Mouse (Mus musculus): ENCODE measurements at regions not wholly inside any gene's neighbourhood (a gene's known extent, or its start where the extent isn't known, plus 50 kb on each side); places are given as distances from the start of the nearest gene placed in this dataset.

GRCm38 (mm10) chr7:123907946-123908840, 74.5 kb upstream of the Hs3st4 start:
- DNase-seq (ENCODE audit: low read depth, low spot score) = no peak

DNA sequence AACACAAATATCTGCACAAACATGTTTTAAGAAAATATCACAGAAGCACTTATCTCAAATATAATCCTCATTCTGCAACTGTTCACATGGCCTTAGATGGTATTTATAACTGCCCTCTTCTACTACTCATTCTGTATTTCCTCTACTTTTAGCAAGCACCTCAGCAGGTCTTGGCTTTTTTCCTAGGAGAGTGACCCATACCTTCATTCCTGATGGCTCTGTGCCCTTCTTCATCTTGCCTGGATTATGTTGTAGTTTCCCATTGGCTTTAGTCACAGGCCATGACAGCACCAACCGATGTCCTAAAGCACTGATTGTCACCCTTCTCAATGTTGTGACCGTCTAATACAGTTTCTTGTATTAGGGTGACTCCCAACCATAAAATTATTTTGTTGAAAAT, 61.2 kb upstream of the Hs3st4 start:
- no peak for DNase-seq (ENCODE audit: low read depth, low spot score)

GRCm38 (mm10) chr7:123932486-123932885, 50.2 kb upstream of the Hs3st4 start:
- DNase-seq (ENCODE audit: low read depth, low spot score) = no peak

Data from ES-CJ7 (cell line).